Mouse (Mus musculus) lung, adult 2 months (tissue): ENCODE results near the gene Flrt1. TPM values are rescaled to one million over a fixed set of nuclear protein-coding genes. Genes with fewer than 3 reads are reported as not detected.

Experiments used
- DNase-seq: peaks from one replicate; pipeline ENCODE4 v3.0.0; 2022
- H3K4me1 ChIP-seq: fragments of 200-500 bp; 2 replicates; pipeline ENCODE4 v1.6.1; 2011; ENCODE audit warnings: low read length; ENCODE audit not compliant: control insufficient read depth, insufficient read depth
- H3K4me3 ChIP-seq: fragments of 200-500 bp; replicated peaks from 2 replicates; pipeline ENCODE3; 2011; ENCODE audit warnings: low read depth, mild to moderate bottlenecking, control low read depth, low read length; ENCODE audit errors: extremely low read depth
- CTCF ChIP-seq: fragments of 200-500 bp; IDR thresholded peaks from 2 replicates; pipeline ENCODE4 v1.5.1; 2011; ENCODE audit warnings: mild to moderate bottlenecking, low read length, control low read depth; ENCODE audit not compliant: insufficient read depth
- POLR2A ChIP-seq: fragments of 200-500 bp; IDR thresholded peaks from 2 replicates; pipeline ENCODE4 v1.6.1; 2011; ENCODE audit warnings: low read depth, mild to moderate bottlenecking, control low read depth, low read length, borderline replicate concordance; ENCODE audit errors: extremely low read depth
- WGBS: fragments of 180-500 bp; shearing (Covaris S2); methylation state at CpG from one replicate; pipeline ENCODE4 v1.1.7; 2018; 5-methylcytosine and 5-hydroxymethylcytosine counted together
- polyA plus RNA-seq: library from polyadenylated mRNA; depleted of rRNA; stranded (reverse); fragments of >200 nt; gene quantifications from 2 replicates; pipeline ENCODE4 v1.2.3, GENCODE M21; 2012

Gene Flrt1
- polyA plus RNA-seq, 1 experiment: 0.40 TPM

DNA sequence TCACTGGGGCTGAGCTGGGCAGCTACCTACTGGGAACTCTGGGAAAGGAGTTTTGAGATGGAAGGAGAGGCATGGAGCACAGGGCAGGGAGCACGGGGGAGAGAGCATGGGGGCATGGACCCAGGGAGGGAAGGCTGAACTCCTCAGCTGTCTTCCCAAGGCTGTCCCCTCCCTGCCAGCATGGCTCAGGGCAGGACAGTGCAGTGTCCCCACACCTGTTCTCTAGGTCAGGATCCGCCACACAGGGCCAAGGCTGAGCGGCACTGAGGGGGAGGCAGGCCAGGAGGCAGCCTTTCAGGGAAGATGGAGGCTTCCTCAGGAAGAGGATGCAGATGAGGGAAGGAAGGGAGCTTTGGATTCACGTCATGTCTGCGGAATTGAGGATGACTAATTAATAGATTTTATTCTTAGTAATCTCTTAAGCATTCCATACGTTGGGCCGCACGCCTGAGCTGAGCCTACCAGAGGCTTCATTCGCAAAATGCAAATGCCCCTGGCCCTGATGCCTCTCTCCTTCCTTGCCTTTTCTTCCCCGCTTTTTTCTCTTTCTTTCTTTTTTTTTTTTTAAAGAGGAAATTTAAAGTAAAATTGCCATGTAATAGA lies 14.0 kb downstream of the Flrt1 start:
- H3K4me1 ChIP-seq: no peaks in the 10 kb centered on the region
- DNase-seq: no peak
- H3K4me3 ChIP-seq: no peak overlapping the region
- no peak for TF ChIP-seq CTCF
- TF ChIP-seq POLR2A: no peak
- 70% methylated on average over 10 of the region's 10 CpGs for WGBS

DNA sequence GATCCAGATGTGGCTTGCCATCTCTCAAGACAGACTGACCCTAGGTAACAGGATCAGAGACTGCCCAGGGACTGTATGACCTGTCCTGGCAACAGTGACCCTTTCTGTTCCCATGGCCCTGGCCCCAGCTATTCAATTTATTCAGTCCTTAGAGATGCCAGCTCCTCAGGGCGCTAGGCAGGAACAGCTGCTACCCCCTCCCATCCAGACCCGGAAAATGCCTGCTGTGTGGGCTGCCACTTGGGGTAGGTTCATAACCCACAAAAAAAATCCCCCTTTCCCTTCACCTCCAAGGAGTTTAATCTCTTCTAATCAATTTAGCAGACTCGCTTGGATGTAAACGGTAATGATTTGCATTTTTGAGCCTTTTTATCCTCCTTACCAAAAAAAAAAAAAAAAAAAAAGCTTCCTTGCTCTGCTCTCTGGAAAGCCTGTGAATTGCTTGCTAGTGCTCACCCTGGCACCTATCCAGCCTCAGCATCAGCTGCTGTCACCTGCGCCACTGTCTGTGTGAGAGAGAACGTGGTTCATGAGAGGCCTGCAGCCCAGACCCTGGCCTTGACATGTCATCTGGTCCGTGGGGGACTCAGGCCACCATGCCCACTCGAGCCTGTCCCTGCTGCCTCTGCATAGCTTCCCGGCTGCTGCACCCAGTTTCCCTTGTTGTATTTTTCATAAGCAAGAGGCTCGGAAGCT lies 15.0 kb downstream of the Flrt1 start:
- TF ChIP-seq CTCF (no peak), POLR2A (no peak)
- WGBS: 56% methylated on average over 10 of the region's 10 CpGs
- DNase-seq: no peak
- Histone ChIP-seq H3K4me3 (no peak overlapping the region), H3K4me1 (no peaks in the 10 kb centered on the region)

- no peak overlapping the region for H3K4me3 ChIP-seq
- H3K4me1 ChIP-seq: no peaks in the 10 kb centered on the region
- DNase-seq: no peak
- TF ChIP-seq POLR2A (no peak), CTCF (no peak)
- WGBS: 61% methylated on average over 7 of the region's 7 CpGs
Measured at GRCm38 (mm10) chr19:7089842-7090251, 15.7 kb downstream of the Flrt1 start.

DNA sequence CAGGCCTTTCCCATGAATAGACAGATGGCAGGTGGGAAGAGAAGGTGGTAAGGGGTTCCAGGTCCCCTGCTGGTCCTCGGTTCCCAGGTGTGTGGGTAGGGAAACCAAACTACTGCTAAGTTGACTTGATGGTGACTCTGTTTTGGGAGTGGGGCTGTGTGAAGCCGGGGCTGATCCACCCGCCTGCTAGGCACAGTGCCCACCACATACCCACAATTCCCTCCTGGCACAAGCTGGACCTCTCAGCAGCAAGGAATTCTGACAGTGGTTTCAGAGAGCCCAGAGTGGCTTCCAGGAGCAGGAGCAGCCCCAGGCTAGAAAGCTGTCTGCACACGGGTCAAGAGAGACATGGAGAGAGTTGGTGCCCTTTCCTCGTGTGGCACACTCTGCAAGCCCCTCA lies 16.5 kb downstream of the Flrt1 start:
- no peak for DNase-seq
- 68% methylated on average over 5 of the region's 5 CpGs for WGBS
- Histone ChIP-seq H3K4me1 (no peaks in the 10 kb centered on the region), H3K4me3 (no peak overlapping the region)
- TF ChIP-seq POLR2A (no peak), CTCF (no peak)

DNA sequence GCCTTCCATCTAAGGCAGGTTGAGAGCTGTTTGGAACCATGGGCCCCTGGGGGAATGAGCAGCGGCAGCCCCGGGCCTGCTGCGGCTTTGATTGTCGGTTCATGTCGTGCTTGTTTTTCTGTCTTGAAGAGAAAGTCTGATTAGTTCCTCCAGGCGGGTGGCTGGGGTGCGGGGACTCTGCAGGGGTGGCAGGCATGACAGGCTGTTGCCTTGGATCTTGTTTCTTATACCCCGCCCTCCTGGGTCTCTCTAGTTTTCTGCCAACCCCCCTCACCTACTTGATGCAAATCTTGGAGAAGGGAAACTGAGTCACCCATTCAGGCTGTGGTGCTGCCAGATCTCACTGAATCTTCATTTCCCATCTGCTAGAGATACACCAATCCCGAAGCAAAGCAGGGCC lies 17.0 kb downstream of the Flrt1 start:
- no peak for DNase-seq
- Histone ChIP-seq H3K4me3 (no peak overlapping the region), H3K4me1 (no peaks in the 10 kb centered on the region)
- TF ChIP-seq CTCF: no peak
- no peak for TF ChIP-seq POLR2A
- 56% methylated on average over 9 of the region's 9 CpGs for WGBS

GRCm38 (mm10) chr19:7084734-7085133 lies 20.8 kb downstream of the Flrt1 start:
- TF ChIP-seq POLR2A (no peak), CTCF (no peak)
- Histone ChIP-seq H3K4me1 (no peaks in the 10 kb centered on the region), H3K4me3 (no peak overlapping the region)
- no peak for DNase-seq
- WGBS: 61% methylated on average over 15 of the region's 15 CpGs

GRCm38 (mm10) chr19:7083035-7083794 lies 22.3 kb downstream of the Flrt1 start:
- DNase-seq: no peak
- H3K4me3 ChIP-seq: no peak overlapping the region
- no peak for TF ChIP-seq CTCF
- TF ChIP-seq POLR2A: no peak
- 68% methylated on average over 14 of the region's 14 CpGs for WGBS
- H3K4me1 ChIP-seq: no peaks in the 10 kb centered on the region

GRCm38 (mm10) chr19:7081516-7082266 lies 23.8 kb downstream of the Flrt1 start:
- H3K4me1 ChIP-seq: no peaks in the 10 kb centered on the region
- no peak overlapping the region for H3K4me3 ChIP-seq
- no peak for DNase-seq
- WGBS: 67% methylated on average over 7 of the region's 7 CpGs
- TF ChIP-seq POLR2A: no peak

- no peaks in the 10 kb centered on the region for H3K4me1 ChIP-seq
- no peak for TF ChIP-seq CTCF
- no peak for TF ChIP-seq POLR2A
- no peak overlapping the region for H3K4me3 ChIP-seq
- DNase-seq: no peak
- 89% methylated on average over 7 of the region's 7 CpGs for WGBS
Measured at GRCm38 (mm10) chr19:7078271-7078670, 27.3 kb downstream of the Flrt1 start.
